Mouse (Mus musculus): ENCODE results near the gene Atxn7l2. TPM values are rescaled to one million over a fixed set of nuclear protein-coding genes. Genes with fewer than 3 reads are reported as not detected.
"Not testable (repeated sequence)": the region's sequence is repeated elsewhere in the genome, so short reads cannot be mapped to it uniquely, and the experiment has no call there.

Atxn7l2 gene
- 25.4 and 26.7 TPM in 2 replicates for polyA plus RNA-seq (2015; fragmentation: Nextera tagmentation; extraction: Ambion mirVana)

DNA sequence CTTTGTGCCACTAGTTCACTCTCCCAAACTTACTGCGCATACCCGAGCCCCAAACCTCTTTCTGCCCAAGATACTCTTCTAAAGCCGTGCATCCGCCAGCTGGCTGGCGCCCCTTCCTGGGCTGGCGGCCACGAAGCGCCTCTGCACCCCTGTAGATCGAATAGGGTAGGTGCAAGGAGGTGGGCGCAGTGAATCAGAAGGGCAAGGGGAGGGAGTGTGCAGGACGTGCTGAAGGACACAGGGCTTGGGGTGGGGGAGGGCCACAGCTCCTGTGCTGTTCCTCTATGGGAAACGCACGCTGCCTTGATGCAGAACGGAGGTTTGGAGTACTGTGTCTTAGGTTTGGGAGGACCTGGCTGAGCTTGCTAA lies at the start of gene Atxn7l2:
Gene Atxn7l2 (minus strand): TSS at position 164 of the 369 bp plus-strand sequence.
- peak within 1 kb of the TSS; percentile 81 for H3K9ac ChIP-seq
- peak; percentile 86 for ATAC-seq (ENCODE audit: low FRiP score, low read depth)
- peak within 1 kb of the TSS; percentile 89 for H3K4me2 ChIP-seq (replicated peaks)
- H3K36me3 ChIP-seq: peaks cover 25% of the 10 kb centered on the region
- H3K27ac ChIP-seq: peak within 1 kb of the TSS; percentile 89
- under 1% methylated on average over 14 of the region's 14 CpGs for WGBS
- H3K27me3 ChIP-seq: no peaks in the 10 kb centered on the region
- H3K4me3 ChIP-seq: peak within 1 kb of the TSS; percentile 60
- peaks cover 34% of the 10 kb centered on the region for H3K4me1 ChIP-seq
- H3K9me3 ChIP-seq: no peaks in the 10 kb centered on the region

DNA sequence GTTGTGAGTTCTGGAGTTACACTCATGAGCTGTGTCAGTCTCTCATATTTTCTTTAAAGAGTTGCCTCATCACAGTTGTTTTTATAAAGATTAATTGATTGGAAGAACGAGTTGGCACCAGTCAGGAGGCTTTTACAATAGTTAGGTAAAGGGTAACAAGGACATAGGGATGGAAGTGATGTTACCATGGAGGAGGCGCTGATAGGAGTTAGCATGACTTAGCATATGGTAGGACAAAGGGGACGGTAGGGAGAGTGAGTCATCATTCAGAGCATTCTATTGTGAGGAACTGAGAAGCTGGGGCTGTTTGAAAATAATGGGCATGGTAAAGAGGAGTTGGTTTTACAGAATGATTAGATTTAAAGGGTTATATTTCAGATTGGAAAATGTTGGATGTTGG lies 48.6 kb upstream of the Atxn7l2 start:
- H3K36me3 ChIP-seq: peaks cover 17% of the 10 kb centered on the region
- no peak overlapping the region for H3K4me3 ChIP-seq
- H3K27me3 ChIP-seq: no peaks in the 10 kb centered on the region
- WGBS: 83% methylated on average over 3 of the region's 3 CpGs
- H3K27ac ChIP-seq: no peak overlapping the region
- H3K4me1 ChIP-seq: peaks cover 26% of the 10 kb centered on the region
- H3K9ac ChIP-seq: no peak overlapping the region
- H3K4me2 ChIP-seq (replicated peaks): no peak overlapping the region
- no peak for ATAC-seq (ENCODE audit: low FRiP score, low read depth)
- H3K9me3 ChIP-seq: no peaks in the 10 kb centered on the region

DNA sequence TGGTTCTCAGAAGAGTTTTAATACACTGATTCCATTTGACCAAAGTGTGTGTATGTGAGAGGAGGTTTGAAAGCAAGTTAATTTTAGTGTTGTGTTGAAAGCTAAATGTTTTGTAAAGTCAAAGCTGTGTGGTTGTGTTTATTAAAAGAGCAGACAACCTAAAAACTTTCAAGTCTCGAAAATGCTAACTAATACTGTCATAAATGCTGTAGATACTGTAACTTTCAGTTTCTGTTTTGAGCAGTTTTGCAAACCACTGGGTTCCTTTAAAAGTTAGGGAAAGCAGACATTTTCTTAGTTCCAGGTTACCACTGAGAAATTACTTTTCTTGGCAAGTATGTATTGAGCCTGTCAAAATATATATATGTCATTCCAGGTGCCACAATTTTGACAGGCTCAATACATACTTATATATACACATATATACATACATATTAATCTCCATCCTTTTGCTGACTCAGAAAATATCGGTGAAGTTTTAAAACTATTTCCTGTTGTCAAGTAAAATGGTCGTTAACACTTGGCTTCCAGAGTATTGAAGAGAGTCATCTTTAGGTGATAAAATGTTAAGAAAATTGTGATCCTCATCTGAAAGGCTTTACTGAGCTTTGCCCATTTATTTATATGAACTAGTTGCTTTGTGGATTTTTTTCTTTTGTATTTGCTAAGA lies 47.2 kb upstream of the Atxn7l2 start:
- 65% methylated on average over 3 of the region's 3 CpGs for WGBS
- peaks cover 15% of the 10 kb centered on the region for H3K36me3 ChIP-seq
- H3K27ac ChIP-seq: no peak overlapping the region
- no peaks in the 10 kb centered on the region for H3K9me3 ChIP-seq
- peaks cover 26% of the 10 kb centered on the region for H3K4me1 ChIP-seq
- peak overlapping the region; percentile 96 for H3K9ac ChIP-seq
- peak overlapping the region; percentile 99 for H3K4me3 ChIP-seq
- H3K27me3 ChIP-seq: no peaks in the 10 kb centered on the region
- ATAC-seq (ENCODE audit: low FRiP score, low read depth): no peak
- H3K4me2 ChIP-seq (replicated peaks): peak overlapping the region; percentile 83

DNA sequence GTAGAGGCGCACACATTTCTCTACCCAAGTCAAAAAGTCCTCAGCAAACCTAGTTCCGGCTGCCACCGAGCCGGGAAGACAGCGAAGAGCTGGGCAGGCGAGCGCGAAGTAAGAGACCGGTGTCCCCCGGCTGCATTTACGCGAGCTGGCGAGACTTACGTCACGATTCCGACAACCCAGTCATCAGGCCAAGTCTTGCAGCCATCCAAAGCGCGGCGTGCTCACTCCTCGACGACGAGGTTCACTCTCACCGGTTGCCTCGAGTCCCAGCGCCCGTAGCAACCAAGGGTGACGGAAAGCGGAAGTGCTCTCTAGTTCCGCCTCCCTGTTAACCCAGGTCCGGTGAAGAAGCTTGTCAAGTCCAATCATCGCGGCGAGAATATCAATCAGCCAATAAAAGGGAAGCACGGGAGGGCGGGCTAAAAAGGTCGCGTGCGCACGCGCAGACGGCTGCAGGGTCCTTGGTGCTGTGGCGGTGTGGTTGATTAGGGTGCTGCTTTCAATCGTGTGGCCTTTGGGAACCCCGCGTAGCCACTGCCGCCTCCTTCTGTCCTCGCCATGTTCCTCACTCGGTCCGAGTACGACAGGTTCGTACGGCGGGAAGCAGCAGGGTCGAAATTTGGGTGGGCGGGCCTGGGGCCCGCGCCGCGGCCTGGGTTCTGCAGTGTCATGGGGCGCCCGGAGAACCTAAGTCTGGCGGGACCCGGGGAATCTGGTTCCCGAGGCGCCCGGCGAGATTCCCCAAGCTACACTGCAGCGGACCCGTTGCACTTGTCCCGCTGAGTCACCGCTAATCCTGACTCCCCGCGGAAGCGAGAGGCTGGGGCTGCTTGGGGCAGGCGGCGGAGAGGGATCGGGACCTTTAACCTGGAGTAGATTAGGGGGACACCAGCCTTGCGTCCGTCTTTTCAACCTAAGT lies 46.2 kb upstream of the Atxn7l2 start, which contains the start of gene Psma5:
Gene Psma5 (plus strand): TSS at position 208 of the 919 bp plus-strand sequence.
- H3K4me2 ChIP-seq (replicated peaks): peak within 1 kb of the TSS; percentile 83
- H3K27me3 ChIP-seq: no peaks in the 10 kb centered on the region
- WGBS: under 1% methylated on average over 78 of the region's 79 CpGs
- H3K9me3 ChIP-seq: no peaks in the 10 kb centered on the region
- peaks cover 26% of the 10 kb centered on the region for H3K4me1 ChIP-seq
- H3K36me3 ChIP-seq: peaks cover 8% of the 10 kb centered on the region
- H3K27ac ChIP-seq: no peak within 1 kb of the TSS
- H3K4me3 ChIP-seq: peak within 1 kb of the TSS; percentile 99
- peak within 1 kb of the TSS; percentile 96 for H3K9ac ChIP-seq
- peak; percentile 99 for ATAC-seq (ENCODE audit: low FRiP score, low read depth)

DNA sequence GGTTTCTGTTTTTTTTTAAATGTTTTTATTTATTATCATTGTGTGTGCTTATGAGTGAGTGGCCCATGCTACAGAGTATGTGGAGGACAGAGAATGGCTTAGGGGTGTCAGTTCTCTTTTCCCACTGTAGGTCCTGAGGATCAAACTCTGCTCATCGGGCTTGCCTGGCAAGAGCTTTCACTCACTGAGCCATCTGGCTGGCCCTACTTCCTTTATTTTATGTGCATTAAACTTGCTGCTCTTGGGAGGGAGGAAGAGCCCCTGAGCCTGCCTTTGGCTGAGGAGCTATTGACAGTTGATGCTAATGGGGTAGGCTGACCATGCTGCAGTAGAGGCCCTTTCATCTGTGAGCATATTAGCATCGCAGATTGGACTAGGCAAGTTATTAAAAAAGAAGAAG lies 36.1 kb upstream of the Atxn7l2 start:
- H3K4me1 ChIP-seq: no peaks in the 10 kb centered on the region
- H3K36me3 ChIP-seq: no peaks in the 10 kb centered on the region
- H3K27me3 ChIP-seq: no peaks in the 10 kb centered on the region
- no peak overlapping the region for H3K9ac ChIP-seq
- H3K9me3 ChIP-seq: no peaks in the 10 kb centered on the region
- 73% methylated on average over 2 of the region's 2 CpGs for WGBS
- no peak overlapping the region for H3K4me2 ChIP-seq (replicated peaks)
- no peak overlapping the region for H3K4me3 ChIP-seq
- no peak overlapping the region for H3K27ac ChIP-seq
- no peak for ATAC-seq (ENCODE audit: low FRiP score, low read depth)

DNA sequence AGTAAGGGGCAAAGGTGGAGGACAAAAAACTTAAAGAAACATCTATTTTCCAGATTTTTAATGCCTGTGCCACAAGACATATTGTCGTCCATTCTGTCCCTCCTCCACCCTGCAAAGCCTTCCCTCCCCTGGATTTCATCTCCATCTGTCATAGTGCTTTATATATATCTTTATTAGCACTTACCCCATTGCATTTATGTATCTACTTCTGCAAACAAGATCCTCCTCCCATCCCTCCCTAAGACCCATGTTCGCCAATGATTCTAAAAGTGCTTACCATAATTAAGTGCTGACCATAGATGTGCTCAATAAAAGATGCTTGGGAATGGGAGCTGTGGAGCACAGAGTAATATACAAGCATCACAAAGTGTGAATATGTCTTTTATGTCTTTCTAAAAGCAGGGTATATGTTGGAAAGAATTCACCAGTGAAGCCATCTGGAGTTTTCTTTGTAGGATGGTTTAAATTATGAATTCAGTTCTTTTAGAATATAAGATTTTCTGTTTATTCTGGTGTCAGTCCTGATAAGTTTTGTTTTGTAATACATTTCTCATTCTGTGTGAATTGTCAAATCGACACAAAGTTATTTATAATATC lies 30.6 kb upstream of the Atxn7l2 start:
- H3K4me1 ChIP-seq: no peaks in the 10 kb centered on the region
- H3K36me3 ChIP-seq: no peaks in the 10 kb centered on the region
- H3K27ac ChIP-seq: no peak overlapping the region
- 89% methylated on average over 3 of the region's 3 CpGs for WGBS
- H3K9me3 ChIP-seq: no peaks in the 10 kb centered on the region
- no peak for ATAC-seq (ENCODE audit: low FRiP score, low read depth)
- no peaks in the 10 kb centered on the region for H3K27me3 ChIP-seq
- no peak overlapping the region for H3K4me3 ChIP-seq
- H3K9ac ChIP-seq: no peak overlapping the region
- no peak overlapping the region for H3K4me2 ChIP-seq (replicated peaks)

DNA sequence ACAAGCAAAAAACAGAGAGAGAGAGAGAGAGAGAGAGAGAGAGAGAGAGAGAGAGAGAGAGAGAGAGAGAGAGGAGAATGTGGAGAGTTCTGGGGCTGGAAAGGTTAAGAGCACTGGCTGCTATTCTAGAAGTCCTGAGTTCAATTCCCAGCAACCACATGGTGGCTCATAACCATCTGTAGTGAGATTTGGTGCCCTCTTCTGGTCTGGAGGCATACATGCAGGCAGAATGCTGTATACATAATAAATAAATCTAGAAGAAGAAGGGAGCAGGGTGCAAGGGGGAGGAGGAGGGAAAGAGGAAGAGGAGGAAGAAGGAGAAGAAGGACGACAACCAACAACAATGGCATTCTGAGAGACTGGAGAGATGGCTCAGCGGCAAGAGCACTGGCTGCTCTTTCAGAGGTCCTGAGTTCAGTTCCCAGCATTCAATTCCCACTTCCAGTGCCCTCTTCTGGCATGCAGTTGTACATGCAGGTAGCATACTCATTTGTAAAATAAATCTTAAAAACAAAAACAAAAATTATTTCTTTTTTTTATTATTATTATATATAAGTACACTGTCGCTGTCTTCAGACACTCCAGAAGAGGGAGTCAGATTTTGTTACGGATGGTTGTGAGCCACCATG lies 26.9 kb upstream of the Atxn7l2 start:
- H3K4me2 ChIP-seq (replicated peaks); ATAC-seq (ENCODE audit: low FRiP score, low read depth); H3K36me3 ChIP-seq; H3K27me3 ChIP-seq; H3K27ac ChIP-seq; H3K4me3 ChIP-seq; H3K4me1 ChIP-seq; H3K9ac ChIP-seq; H3K9me3 ChIP-seq: not testable (repeated sequence)
- WGBS: 88% methylated on average over 4 of the region's 4 CpGs

DNA sequence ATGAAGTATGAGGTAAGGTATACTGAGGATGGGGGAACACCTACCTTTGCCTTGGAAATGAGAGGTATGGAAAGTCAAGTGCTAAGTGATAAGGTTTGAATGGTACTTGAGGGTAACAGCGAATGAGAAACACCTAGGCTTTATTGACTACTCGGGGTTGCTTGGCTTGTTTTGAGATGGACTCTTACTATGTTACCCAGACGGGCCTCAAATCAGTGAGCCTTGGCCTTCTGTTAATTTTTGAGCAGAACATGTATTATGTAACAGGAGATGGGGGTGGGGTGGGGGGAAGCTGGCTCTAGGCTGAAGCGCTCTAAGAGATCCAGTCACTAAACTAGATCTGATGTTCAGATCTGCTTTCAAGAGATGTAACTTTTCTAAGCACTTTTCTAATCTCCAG lies 20.9 kb upstream of the Atxn7l2 start:
- Histone ChIP-seq H3K4me2 (replicated peaks) (no peak overlapping the region), H3K27me3 (peaks cover 19% of the 10 kb centered on the region), H3K36me3 (no peaks in the 10 kb centered on the region), H3K9ac (no peak overlapping the region), H3K9me3 (no peaks in the 10 kb centered on the region), H3K4me3 (no peak overlapping the region), H3K4me1 (peaks cover 9% of the 10 kb centered on the region), H3K27ac (no peak overlapping the region)
- no peak for ATAC-seq (ENCODE audit: low FRiP score, low read depth)
- 83% methylated on average over 4 of the region's 4 CpGs for WGBS

DNA sequence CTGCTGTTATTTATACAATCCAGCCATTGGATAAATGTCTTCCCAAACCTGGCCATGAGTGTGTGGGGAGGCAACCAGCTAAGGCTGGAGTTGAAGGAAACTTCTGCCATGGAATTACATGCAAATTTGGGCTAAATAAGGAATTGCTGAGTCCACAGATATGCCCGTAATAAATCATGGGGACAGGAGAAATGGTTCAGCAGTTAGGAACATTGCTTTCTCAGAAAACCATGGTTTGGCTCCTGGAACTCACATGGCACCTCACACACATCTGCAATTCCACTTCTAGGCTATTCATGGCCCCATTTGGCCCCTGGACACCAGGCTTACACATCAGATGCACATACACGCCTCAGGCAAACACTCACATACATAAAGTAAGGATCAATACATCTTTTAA lies 16.8 kb upstream of the Atxn7l2 start:
- 76% methylated on average over 2 of the region's 2 CpGs for WGBS
- no peak for ATAC-seq (ENCODE audit: low FRiP score, low read depth)
- no peaks in the 10 kb centered on the region for H3K36me3 ChIP-seq
- H3K27ac ChIP-seq: no peak overlapping the region
- no peak overlapping the region for H3K9ac ChIP-seq
- H3K4me3 ChIP-seq: peak overlapping the region; percentile 49
- H3K27me3 ChIP-seq: peaks cover 60% of the 10 kb centered on the region
- no peaks in the 10 kb centered on the region for H3K9me3 ChIP-seq
- H3K4me1 ChIP-seq: peaks cover 18% of the 10 kb centered on the region
- peak overlapping the region; percentile 80 for H3K4me2 ChIP-seq (replicated peaks)

DNA sequence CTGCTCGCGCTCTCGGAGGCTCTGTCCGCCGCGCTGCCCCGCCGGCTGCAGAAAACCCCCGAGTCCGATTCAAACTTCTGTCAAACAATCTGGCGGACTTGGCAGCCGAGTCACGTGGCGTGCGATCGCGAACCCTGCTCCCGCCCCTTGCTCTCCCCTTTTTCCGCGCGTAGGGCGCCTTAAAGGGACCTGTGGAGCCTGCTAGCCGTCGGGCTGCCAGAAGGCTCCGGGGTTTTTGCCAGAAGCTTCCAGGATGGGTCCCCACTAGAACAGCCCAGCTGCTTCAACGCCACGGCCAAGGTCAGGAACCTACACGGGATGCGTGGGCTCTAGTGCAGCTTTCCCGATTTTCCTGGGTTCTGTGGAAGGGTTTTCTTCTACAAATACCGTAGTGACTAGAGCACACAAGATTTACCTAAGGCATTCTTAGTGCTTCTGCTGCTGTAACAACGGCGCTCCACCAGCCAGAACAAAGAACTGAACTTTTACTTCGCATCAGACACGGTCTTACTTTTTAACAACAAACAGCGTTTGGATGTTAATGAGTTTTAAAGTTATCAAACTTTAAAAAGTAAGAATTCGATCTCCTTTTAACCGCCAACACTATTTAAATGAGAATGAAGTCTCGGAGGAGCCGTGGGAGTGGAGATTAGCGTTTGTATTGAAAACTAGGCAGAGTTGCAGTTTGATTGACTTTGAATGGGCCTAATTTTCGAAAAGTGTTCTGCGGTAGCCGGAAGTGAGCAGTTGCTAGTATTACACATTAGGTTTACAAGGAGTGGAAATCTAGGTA lies 16.0 kb upstream of the Atxn7l2 start, which contains the start of gene Sypl2:
Gene Sypl2 (minus strand): TSS at position 91 of the 793 bp plus-strand sequence.
- Histone ChIP-seq H3K36me3 (no peaks in the 10 kb centered on the region), H3K4me3 (peak within 1 kb of the TSS; percentile 49), H3K27me3 (peaks cover 67% of the 10 kb centered on the region), H3K9me3 (no peaks in the 10 kb centered on the region), H3K27ac (no peak within 1 kb of the TSS), H3K4me2 (replicated peaks) (peak within 1 kb of the TSS; percentile 80), H3K4me1 (peaks cover 18% of the 10 kb centered on the region), H3K9ac (peak within 1 kb of the TSS; percentile 62)
- no peak; the same call in 1 of the 2 replicates for ATAC-seq (ENCODE audit: low FRiP score, low read depth)
- WGBS: 4% methylated on average over 44 of the region's 44 CpGs
